Mouse (Mus musculus) small intestine, adult 2 months (tissue): ENCODE results near the gene Dbh. TPM values are rescaled to one million over a fixed set of nuclear protein-coding genes. Genes with fewer than 3 reads are reported as not detected.

Experiments used
- H3K27ac ChIP-seq: fragments of 200-500 bp; 2 replicates; pipeline ENCODE4 v1.5.1; 2012; ENCODE audit warnings: low read depth, low read length, control low read depth, inconsistent platforms; ENCODE audit not compliant: insufficient read depth
- H3K27me3 ChIP-seq: fragments of 200-500 bp; 2 replicates; pipeline ENCODE4 v1.6.1; 2012; ENCODE audit warnings: mild to moderate bottlenecking, moderate library complexity, low read length, inconsistent platforms; ENCODE audit not compliant: control insufficient read depth, insufficient read depth
- H3K36me3 ChIP-seq: fragments of 200-500 bp; 2 replicates; pipeline ENCODE4 v1.6.1; 2012; ENCODE audit warnings: mild to moderate bottlenecking, low read length, control low read depth, inconsistent platforms; ENCODE audit not compliant: control insufficient read depth, insufficient read depth
- H3K4me1 ChIP-seq: fragments of 200-500 bp; 2 replicates; pipeline ENCODE4 v1.6.1; 2012; ENCODE audit warnings: low read length, inconsistent platforms, mixed read lengths; ENCODE audit not compliant: control insufficient read depth, insufficient read depth, insufficient read length
- H3K4me3 ChIP-seq: fragments of 200-500 bp; 2 replicates; pipeline ENCODE4 v1.5.1; 2012; ENCODE audit warnings: low read depth, mild to moderate bottlenecking, control low read depth, inconsistent platforms, low read length, moderate library complexity
- CTCF ChIP-seq: fragments of 200-500 bp; IDR thresholded peaks from 2 replicates; pipeline ENCODE4 v1.5.1; 2012; ENCODE audit warnings: low read depth, mild to moderate bottlenecking, control low read depth, inconsistent platforms, low read length, moderate library complexity, mixed read lengths; ENCODE audit not compliant: insufficient replicate concordance, insufficient read length; ENCODE audit errors: extremely low read depth
- POLR2A ChIP-seq: fragments of 200-500 bp; IDR thresholded peaks from 2 replicates; pipeline ENCODE4 v1.6.1; 2012; ENCODE audit warnings: low read depth, mild to moderate bottlenecking, control low read depth, inconsistent platforms, low read length, moderate library complexity
- WGBS: fragments of 180-500 bp; shearing (Covaris S2); methylation state at CpG from one replicate; pipeline ENCODE4 v1.1.7; 2018; 5-methylcytosine and 5-hydroxymethylcytosine counted together
- polyA plus RNA-seq: library from polyadenylated mRNA; depleted of rRNA; stranded (reverse); fragments of >200 nt; gene quantifications from 2 replicates; pipeline ENCODE4 v1.2.3, GENCODE M21; 2012

Gene Dbh
- polyA plus RNA-seq, 1 experiment = 4.0 TPM

GRCm38 (mm10) chr2:27144957-27145356 is 20.1 kb upstream of the Dbh start:
- H3K4me1 ChIP-seq = no peaks in the 10 kb centered on the region
- 56% methylated on average over 2 of the region's 2 CpGs for WGBS
- H3K27me3 ChIP-seq = no peaks in the 10 kb centered on the region
- no peak overlapping the region for H3K27ac ChIP-seq
- TF ChIP-seq CTCF (no peak), POLR2A (no peak)
- H3K4me3 ChIP-seq = no peak overlapping the region
- H3K36me3 ChIP-seq = no peaks in the 10 kb centered on the region

DNA sequence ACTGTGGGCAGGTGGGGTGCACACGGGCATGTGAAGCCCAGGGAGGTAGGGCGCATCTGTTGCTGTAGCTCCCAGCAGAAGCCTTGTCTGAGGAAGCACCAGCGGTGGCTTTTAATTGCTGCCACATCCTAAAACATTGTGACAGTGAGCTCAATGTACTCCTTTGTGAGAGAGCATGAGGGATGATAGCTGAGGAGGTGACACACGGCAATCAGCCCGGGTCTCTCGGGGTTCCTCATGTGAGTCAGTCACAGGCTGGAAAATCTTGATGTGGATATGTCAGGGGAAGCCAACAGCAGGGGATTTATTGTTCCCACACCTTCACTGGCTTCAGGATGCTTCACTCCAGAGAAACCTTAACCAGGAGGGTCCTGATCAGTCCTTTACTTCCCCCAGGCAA is 18.2 kb upstream of the Dbh start:
- Histone ChIP-seq H3K4me3 (no peak overlapping the region), H3K27ac (no peak overlapping the region), H3K36me3 (no peaks in the 10 kb centered on the region), H3K4me1 (no peaks in the 10 kb centered on the region), H3K27me3 (no peaks in the 10 kb centered on the region)
- WGBS = 72% methylated on average over 6 of the region's 6 CpGs
- TF ChIP-seq CTCF (no peak), POLR2A (no peak)

DNA sequence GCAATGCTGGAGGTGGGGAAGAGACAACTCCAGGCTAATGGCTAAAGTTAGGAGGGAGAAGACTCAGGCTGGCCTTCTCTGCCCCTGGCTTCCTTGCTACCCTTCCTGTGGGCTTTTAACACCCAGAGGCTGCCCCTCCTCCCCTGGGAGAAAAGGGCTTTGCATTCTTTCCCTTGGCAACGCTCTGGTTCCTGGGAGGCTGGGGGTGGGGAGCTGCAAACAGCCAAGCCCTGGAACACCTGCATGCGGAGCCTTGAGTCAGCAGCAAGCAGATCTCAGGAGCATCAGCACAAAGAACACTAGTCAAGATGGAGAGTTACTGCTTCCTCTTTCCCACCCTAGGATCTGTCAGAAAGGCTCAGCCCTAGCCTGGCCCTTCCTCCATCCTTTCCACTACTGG is 15.6 kb upstream of the Dbh start:
- TF ChIP-seq POLR2A = no peak
- TF ChIP-seq CTCF = no peak
- 11% methylated on average over 2 of the region's 2 CpGs for WGBS
- no peaks in the 10 kb centered on the region for H3K4me1 ChIP-seq
- H3K4me3 ChIP-seq = no peak overlapping the region
- no peak overlapping the region for H3K27ac ChIP-seq
- H3K27me3 ChIP-seq = no peaks in the 10 kb centered on the region
- H3K36me3 ChIP-seq = no peaks in the 10 kb centered on the region

GRCm38 (mm10) chr2:27154466-27155185 is 10.4 kb upstream of the Dbh start:
- Histone ChIP-seq H3K4me3 (no peak overlapping the region), H3K4me1 (no peaks in the 10 kb centered on the region), H3K27ac (no peak overlapping the region), H3K27me3 (no peaks in the 10 kb centered on the region), H3K36me3 (no peaks in the 10 kb centered on the region)
- 68% methylated on average over 10 of the region's 10 CpGs for WGBS
- TF ChIP-seq CTCF (no peak), POLR2A (no peak)

- Histone ChIP-seq H3K27me3 (no peaks in the 10 kb centered on the region), H3K4me3 (no peak overlapping the region), H3K36me3 (no peaks in the 10 kb centered on the region), H3K4me1 (no peaks in the 10 kb centered on the region), H3K27ac (no peak overlapping the region)
- WGBS = 80% methylated on average over 6 of the region's 6 CpGs
- TF ChIP-seq CTCF = no peak
- no peak for TF ChIP-seq POLR2A
These were observed 8.4 kb upstream of the Dbh start for GRCm38 (mm10) chr2:27156596-27156995.

GRCm38 (mm10) chr2:27161526-27161925 is 3.5 kb upstream of the Dbh start:
- H3K4me1 ChIP-seq = no peaks in the 10 kb centered on the region
- H3K4me3 ChIP-seq = no peak overlapping the region
- H3K27me3 ChIP-seq = no peaks in the 10 kb centered on the region
- no peaks in the 10 kb centered on the region for H3K36me3 ChIP-seq
- H3K27ac ChIP-seq = no peak overlapping the region
- WGBS = 84% methylated on average over 2 of the region's 2 CpGs
- no peak for TF ChIP-seq CTCF
- no peak for TF ChIP-seq POLR2A

- TF ChIP-seq POLR2A (no peak), CTCF (no peak)
- H3K27me3 ChIP-seq = no peaks in the 10 kb centered on the region
- WGBS = 69% methylated on average over 11 of the region's 11 CpGs
- H3K4me1 ChIP-seq = no peaks in the 10 kb centered on the region
- no peaks in the 10 kb centered on the region for H3K36me3 ChIP-seq
- no peak overlapping the region for H3K27ac ChIP-seq
- H3K4me3 ChIP-seq = no peak overlapping the region
These were observed 2.4 kb upstream of the Dbh start for GRCm38 (mm10) chr2:27162656-27163055.

DNA sequence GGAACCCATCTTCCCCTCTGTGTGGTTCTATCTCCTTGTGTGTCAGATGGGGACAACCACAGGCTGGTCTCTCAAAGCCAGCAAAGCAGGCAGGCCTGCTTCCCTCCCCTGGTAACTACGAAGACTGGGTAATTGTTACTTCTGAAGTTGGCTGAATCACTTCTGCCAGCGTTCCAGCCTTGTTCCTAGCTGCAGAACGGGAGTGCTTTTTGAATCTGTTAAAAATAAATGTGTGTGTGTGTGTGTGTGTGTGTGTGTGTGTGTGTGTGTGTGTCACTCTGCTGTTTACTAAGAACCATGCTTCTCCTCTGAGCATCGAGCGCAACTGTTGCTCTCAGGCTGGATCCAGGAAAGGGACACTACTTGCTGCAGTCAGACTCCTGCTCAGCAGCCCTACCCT is 1.2 kb upstream of the Dbh start:
- TF ChIP-seq POLR2A (no peak), CTCF (no peak)
- Histone ChIP-seq H3K27me3 (no peaks in the 10 kb centered on the region), H3K36me3 (no peaks in the 10 kb centered on the region), H3K4me3 (no peak overlapping the region), H3K27ac (no peak overlapping the region), H3K4me1 (no peaks in the 10 kb centered on the region)
- 56% methylated on average over 5 of the region's 5 CpGs for WGBS
